Mouse (Mus musculus): Measurements from ENCODE around the gene Gm45713.
A peak's percentile ranks its signal among the peaks of the same experiment; 100 is the strongest.
"Not testable (repeated sequence)": the region's sequence is repeated elsewhere in the genome, so short reads cannot be mapped to it uniquely, and the experiment has no call there.

Gm45713 gene

GRCm38 (mm10) chr7:45098541-45099240, 37.3 kb downstream of the Gm45713 start:
- no peak for DNase-seq (ENCODE audit: low spot score)

GRCm38 (mm10) chr7:45097479-45097878, 38.6 kb downstream of the Gm45713 start:
- DNase-seq (ENCODE audit: low spot score) = no peak

- not testable (repeated sequence) for DNase-seq (ENCODE audit: low spot score)
These were observed 40.1 kb downstream of the Gm45713 start for GRCm38 (mm10) chr7:45095965-45096364.

- no peak for DNase-seq (ENCODE audit: low spot score)
These were observed 40.7 kb downstream of the Gm45713 start for GRCm38 (mm10) chr7:45095367-45095766.

- peak; percentile 73 for DNase-seq (ENCODE audit: low spot score)
These were observed 41.9 kb downstream of the Gm45713 start for GRCm38 (mm10) chr7:45094121-45094520.

- no peak for DNase-seq (ENCODE audit: low spot score)
These were observed 42.5 kb downstream of the Gm45713 start for GRCm38 (mm10) chr7:45093516-45093905.

- DNase-seq (ENCODE audit: low spot score) = no peak
These were observed 43.1 kb downstream of the Gm45713 start for GRCm38 (mm10) chr7:45092828-45093515.

GRCm38 (mm10) chr7:45092048-45092447, 44.0 kb downstream of the Gm45713 start, which contains the start of gene Rcn3:
TSS of gene Rcn3 (minus strand) at chr7:45092221.
- peak; percentile 98 for DNase-seq (ENCODE audit: low spot score)

GRCm38 (mm10) chr7:45091001-45091990, 44.7 kb downstream of the Gm45713 start:
- DNase-seq (ENCODE audit: low spot score) = no peak

- no peak for DNase-seq (ENCODE audit: low spot score)
These were observed 45.6 kb downstream of the Gm45713 start for GRCm38 (mm10) chr7:45090251-45090977.

- DNase-seq (ENCODE audit: low spot score) = no peak
These were observed 47.4 kb downstream of the Gm45713 start for GRCm38 (mm10) chr7:45088597-45088996.

- no peak for DNase-seq (ENCODE audit: low spot score)
These were observed 49.9 kb downstream of the Gm45713 start for GRCm38 (mm10) chr7:45086084-45086483.

- DNase-seq (ENCODE audit: low spot score) = no peak
These were observed 52.6 kb downstream of the Gm45713 start for GRCm38 (mm10) chr7:45083300-45083890.

- peak; percentile 45 for DNase-seq (ENCODE audit: low spot score)
These were observed 53.4 kb downstream of the Gm45713 start for GRCm38 (mm10) chr7:45082401-45083299.

- DNase-seq (ENCODE audit: low spot score) = no peak
These were observed 55.0 kb downstream of the Gm45713 start for GRCm38 (mm10) chr7:45081016-45081415.

- peak; percentile 95 for DNase-seq (ENCODE audit: low spot score)
These were observed 56.2 kb downstream of the Gm45713 start for GRCm38 (mm10) chr7:45079856-45080255.

- DNase-seq (ENCODE audit: low spot score) = peak; percentile 88
These were observed 57.5 kb downstream of the Gm45713 start for GRCm38 (mm10) chr7:45078513-45078912.

GRCm38 (mm10) chr7:45077829-45078228, 58.2 kb downstream of the Gm45713 start:
- no peak for DNase-seq (ENCODE audit: low spot score)

- no peak for DNase-seq (ENCODE audit: low spot score)
These were observed 58.7 kb downstream of the Gm45713 start for GRCm38 (mm10) chr7:45077322-45077721.

GRCm38 (mm10) chr7:45076501-45076900, 59.5 kb downstream of the Gm45713 start:
- no peak for DNase-seq (ENCODE audit: low spot score)
